Mouse (Mus musculus): ENCODE measurements around the gene Tfap2a. TPM values are rescaled to one million over a fixed set of nuclear protein-coding genes. Genes with fewer than 3 reads are reported as not detected.

Gene Tfap2a
- polyA plus RNA-seq, 1 experiment from 2014 or later, result 2.4 TPM

GRCm38 (mm10) chr13:40708271-40708670 is 29.9 kb downstream of the Tfap2a start:
- Histone ChIP-seq H3K27ac (ENCODE audit: low read length) (no peak overlapping the region), H3K27me3 (ENCODE audit: insufficient read depth, low read length) (peaks cover 95% of the 10 kb centered on the region), H3K4me2 (replicated peaks; ENCODE audit: low read depth, low read length) (no peak overlapping the region), H3K9me3 (ENCODE audit: low read length) (no peaks in the 10 kb centered on the region), H3K4me1 (ENCODE audit: insufficient read depth, low read length) (peaks cover 7% of the 10 kb centered on the region; the same call in 1 of the 2 replicates), H3K9ac (replicated peaks; ENCODE audit: low read length) (no peak overlapping the region), H3K36me3 (ENCODE audit: insufficient read depth, low read length) (no peaks in the 10 kb centered on the region), H3K4me3 (ENCODE audit: low read length) (no peak overlapping the region)
- WGBS, result 5% methylated on average over 5 of the region's 5 CpGs
- ATAC-seq (ENCODE audit: low FRiP score, low TSS enrichment), result no peak

- ATAC-seq (ENCODE audit: low FRiP score, low TSS enrichment), result no peak
- Histone ChIP-seq H3K9me3 (ENCODE audit: low read length) (no peaks in the 10 kb centered on the region), H3K27me3 (ENCODE audit: insufficient read depth, low read length) (peaks cover 98% of the 10 kb centered on the region), H3K4me3 (ENCODE audit: low read length) (no peak overlapping the region), H3K4me1 (ENCODE audit: insufficient read depth, low read length) (peaks cover 11% of the 10 kb centered on the region; the same call in 1 of the 2 replicates), H3K36me3 (ENCODE audit: insufficient read depth, low read length) (no peaks in the 10 kb centered on the region), H3K4me2 (replicated peaks; ENCODE audit: low read depth, low read length) (no peak overlapping the region), H3K9ac (replicated peaks; ENCODE audit: low read length) (no peak overlapping the region), H3K27ac (ENCODE audit: low read length) (no peak overlapping the region)
- WGBS, result 8% methylated on average over 3 of the region's 3 CpGs
Measured at GRCm38 (mm10) chr13:40707646-40708045, 30.5 kb downstream of the Tfap2a start.

GRCm38 (mm10) chr13:40706612-40707011 is 31.6 kb downstream of the Tfap2a start:
- 12% methylated on average over 5 of the region's 5 CpGs for WGBS
- peaks cover 99% of the 10 kb centered on the region for H3K27me3 ChIP-seq (ENCODE audit: insufficient read depth, low read length)
- H3K9ac ChIP-seq (replicated peaks; ENCODE audit: low read length), result no peak overlapping the region
- H3K4me3 ChIP-seq (ENCODE audit: low read length), result no peak overlapping the region
- no peak for ATAC-seq (ENCODE audit: low FRiP score, low TSS enrichment)
- no peak overlapping the region for H3K27ac ChIP-seq (ENCODE audit: low read length)
- no peaks in the 10 kb centered on the region for H3K36me3 ChIP-seq (ENCODE audit: insufficient read depth, low read length)
- no peaks in the 10 kb centered on the region for H3K9me3 ChIP-seq (ENCODE audit: low read length)
- peaks cover 14% of the 10 kb centered on the region; the same call in 1 of the 2 replicates for H3K4me1 ChIP-seq (ENCODE audit: insufficient read depth, low read length)
- no peak overlapping the region for H3K4me2 ChIP-seq (replicated peaks; ENCODE audit: low read depth, low read length)

GRCm38 (mm10) chr13:40705821-40706425 is 32.3 kb downstream of the Tfap2a start:
- peaks cover 99% of the 10 kb centered on the region for H3K27me3 ChIP-seq (ENCODE audit: insufficient read depth, low read length)
- no peak overlapping the region for H3K27ac ChIP-seq (ENCODE audit: low read length)
- no peak for ATAC-seq (ENCODE audit: low FRiP score, low TSS enrichment)
- H3K9ac ChIP-seq (replicated peaks; ENCODE audit: low read length), result no peak overlapping the region
- no peaks in the 10 kb centered on the region for H3K36me3 ChIP-seq (ENCODE audit: insufficient read depth, low read length)
- 17% methylated on average over 4 of the region's 4 CpGs for WGBS
- H3K4me3 ChIP-seq (ENCODE audit: low read length), result no peak overlapping the region
- no peaks in the 10 kb centered on the region for H3K9me3 ChIP-seq (ENCODE audit: low read length)
- H3K4me2 ChIP-seq (replicated peaks; ENCODE audit: low read depth, low read length), result no peak overlapping the region
- peaks cover 14% of the 10 kb centered on the region; the same call in 1 of the 2 replicates for H3K4me1 ChIP-seq (ENCODE audit: insufficient read depth, low read length)

- peak overlapping the region; percentile 46 for H3K4me2 ChIP-seq (replicated peaks; ENCODE audit: low read depth, low read length)
- H3K27ac ChIP-seq (ENCODE audit: low read length), result no peak overlapping the region
- WGBS, result under 1% methylated on average over 28 of the region's 28 CpGs
- no peaks in the 10 kb centered on the region for H3K36me3 ChIP-seq (ENCODE audit: insufficient read depth, low read length)
- H3K4me3 ChIP-seq (ENCODE audit: low read length), result peak overlapping the region; percentile 28
- no peaks in the 10 kb centered on the region for H3K9me3 ChIP-seq (ENCODE audit: low read length)
- H3K27me3 ChIP-seq (ENCODE audit: insufficient read depth, low read length), result peaks cover 99% of the 10 kb centered on the region
- peaks cover 14% of the 10 kb centered on the region; the same call in 1 of the 2 replicates for H3K4me1 ChIP-seq (ENCODE audit: insufficient read depth, low read length)
- no peak for ATAC-seq (ENCODE audit: low FRiP score, low TSS enrichment)
- no peak overlapping the region for H3K9ac ChIP-seq (replicated peaks; ENCODE audit: low read length)
Measured at GRCm38 (mm10) chr13:40704864-40705455, 33.2 kb downstream of the Tfap2a start.

- ATAC-seq (ENCODE audit: low FRiP score, low TSS enrichment), result no peak
- H3K4me3 ChIP-seq (ENCODE audit: low read length), result peak overlapping the region; percentile 28
- H3K4me2 ChIP-seq (replicated peaks; ENCODE audit: low read depth, low read length), result peak overlapping the region; percentile 46
Measured at GRCm38 (mm10) chr13:40703982-40704501, 34.1 kb downstream of the Tfap2a start.

GRCm38 (mm10) chr13:40703123-40703797 is 34.9 kb downstream of the Tfap2a start:
- WGBS, result 2% methylated on average over 19 of the region's 19 CpGs
- H3K9me3 ChIP-seq (ENCODE audit: low read length), result no peaks in the 10 kb centered on the region
- ATAC-seq (ENCODE audit: low FRiP score, low TSS enrichment), result no peak
- no peaks in the 10 kb centered on the region for H3K36me3 ChIP-seq (ENCODE audit: insufficient read depth, low read length)
- H3K4me1 ChIP-seq (ENCODE audit: insufficient read depth, low read length), result peaks cover 14% of the 10 kb centered on the region; the same call in 1 of the 2 replicates
- no peak overlapping the region for H3K9ac ChIP-seq (replicated peaks; ENCODE audit: low read length)
- H3K4me2 ChIP-seq (replicated peaks; ENCODE audit: low read depth, low read length), result no peak overlapping the region; the same call in 1 of the 2 replicates
- H3K27me3 ChIP-seq (ENCODE audit: insufficient read depth, low read length), result peaks cover 86% of the 10 kb centered on the region
- no peak overlapping the region for H3K4me3 ChIP-seq (ENCODE audit: low read length)
- H3K27ac ChIP-seq (ENCODE audit: low read length), result no peak overlapping the region

More at GRCm38 (mm10) chr13:40703982-40704501, 34.1 kb downstream of the Tfap2a start:
- H3K36me3 ChIP-seq (ENCODE audit: insufficient read depth, low read length), result no peaks in the 10 kb centered on the region
- H3K9me3 ChIP-seq (ENCODE audit: low read length), result no peaks in the 10 kb centered on the region
- H3K27me3 ChIP-seq (ENCODE audit: insufficient read depth, low read length), result peaks cover 94% of the 10 kb centered on the region
- under 1% methylated on average over 38 of the region's 38 CpGs for WGBS
- no peak overlapping the region for H3K27ac ChIP-seq (ENCODE audit: low read length)
- H3K9ac ChIP-seq (replicated peaks; ENCODE audit: low read length), result no peak overlapping the region
- H3K4me1 ChIP-seq (ENCODE audit: insufficient read depth, low read length), result peaks cover 14% of the 10 kb centered on the region; the same call in 1 of the 2 replicates

- peaks cover 80% of the 10 kb centered on the region for H3K27me3 ChIP-seq (ENCODE audit: insufficient read depth, low read length)
- WGBS, result 4% methylated on average over 30 of the region's 30 CpGs
- ATAC-seq (ENCODE audit: low FRiP score, low TSS enrichment), result no peak
- H3K9ac ChIP-seq (replicated peaks; ENCODE audit: low read length), result no peak overlapping the region
- H3K27ac ChIP-seq (ENCODE audit: low read length), result no peak overlapping the region
- H3K4me3 ChIP-seq (ENCODE audit: low read length), result no peak overlapping the region
- H3K36me3 ChIP-seq (ENCODE audit: insufficient read depth, low read length), result no peaks in the 10 kb centered on the region
- H3K4me2 ChIP-seq (replicated peaks; ENCODE audit: low read depth, low read length), result no peak overlapping the region
- no peaks in the 10 kb centered on the region for H3K9me3 ChIP-seq (ENCODE audit: low read length)
- H3K4me1 ChIP-seq (ENCODE audit: insufficient read depth, low read length), result peaks cover 14% of the 10 kb centered on the region; the same call in 1 of the 2 replicates
Measured at GRCm38 (mm10) chr13:40702361-40703122, 35.6 kb downstream of the Tfap2a start.

- peaks cover 14% of the 10 kb centered on the region; the same call in 1 of the 2 replicates for H3K4me1 ChIP-seq (ENCODE audit: insufficient read depth, low read length)
- peaks cover 72% of the 10 kb centered on the region for H3K27me3 ChIP-seq (ENCODE audit: insufficient read depth, low read length)
- H3K36me3 ChIP-seq (ENCODE audit: insufficient read depth, low read length), result no peaks in the 10 kb centered on the region
- 5% methylated on average over 12 of the region's 12 CpGs for WGBS
- H3K4me2 ChIP-seq (replicated peaks; ENCODE audit: low read depth, low read length), result no peak overlapping the region
- no peak overlapping the region for H3K27ac ChIP-seq (ENCODE audit: low read length)
- no peaks in the 10 kb centered on the region for H3K9me3 ChIP-seq (ENCODE audit: low read length)
- no peak overlapping the region for H3K9ac ChIP-seq (replicated peaks; ENCODE audit: low read length)
- no peak overlapping the region for H3K4me3 ChIP-seq (ENCODE audit: low read length)
- no peak for ATAC-seq (ENCODE audit: low FRiP score, low TSS enrichment)
Measured at GRCm38 (mm10) chr13:40701691-40702090, 36.5 kb downstream of the Tfap2a start.
